In genomic region chr9:65293973-65294715, GRCm38 (mm10) we compare ENCODE assay signal across 8 mouse cellular contexts. TPM values are rescaled to one million over a fixed set of nuclear protein-coding genes. Genes with fewer than 3 reads are reported as not detected.
DNase-seq lines count a peak whose midpoint lies in the region; ATAC-seq and TF ChIP-seq lines count a peak whose summit lies in the region.

Clpx (plus strand) TSS chr9:65294260.

- peak within 1 kb of the TSS; percentile 81 for H3K27ac ChIP-seq in forebrain, embryonic 12.5 days
- peak within 1 kb of the TSS; percentile 97 for H3K27ac ChIP-seq in heart, postnatal 0 days (ENCODE audit: low read depth)
- H3K27ac ChIP-seq in liver, embryonic 16.5 days (ENCODE audit: low read length) = peak within 1 kb of the TSS; percentile 89
- H3K27ac ChIP-seq in neural tube, embryonic 13.5 days (replicated peaks) = peak within 1 kb of the TSS; percentile 87
- H3K27ac ChIP-seq in testis, adult 2 months (ENCODE audit: control insufficient read depth, insufficient read depth, low read depth, low read length) = peak within 1 kb of the TSS; percentile 99

- TF ChIP-seq POLR2A in testis, adult 2 months (IDR thresholded peaks at IDR 0.05; ENCODE audit: control insufficient read depth, low read depth, low read length) = peak; percentile 86

- no peaks in the 10 kb centered on the region for H3K27me3 ChIP-seq in E14TG2a.4 (ENCODE audit: insufficient read depth, low read length)
- no peaks in the 10 kb centered on the region for H3K27me3 ChIP-seq in forebrain, embryonic 12.5 days
- no peaks in the 10 kb centered on the region for H3K27me3 ChIP-seq in heart, postnatal 0 days (ENCODE audit: control insufficient read depth, insufficient read depth, low read length)
- no peaks in the 10 kb centered on the region for H3K27me3 ChIP-seq in liver, embryonic 16.5 days (ENCODE audit: control insufficient read depth, insufficient read depth, low read depth, low read length)
- H3K27me3 ChIP-seq in neural tube, embryonic 13.5 days = no peaks in the 10 kb centered on the region
- H3K27me3 ChIP-seq in testis, adult 2 months (ENCODE audit: control insufficient read depth, insufficient read depth, low read length) = no peaks in the 10 kb centered on the region

- peak; percentile 100 for DNase-seq in c-Kit-positive CD71-positive TER-119-positive erythroid progenitor cells, embryonic 14.5 days (ENCODE audit: low spot score)
- peak; percentile 99 for DNase-seq in heart, postnatal 0 days (ENCODE audit: low spot score)
- peak; percentile 98 to 99 for DNase-seq in kidney, postnatal 4 days

- no peak for TF ChIP-seq CTCF in E14TG2a.4 (conservative IDR thresholded peaks at IDR 0.05; ENCODE audit: low read length)
- peak; percentile 17; the same call in 1 of the 2 replicates for TF ChIP-seq CTCF in heart, postnatal 0 days (IDR thresholded peaks at IDR 0.05; ENCODE audit: low read depth)
- TF ChIP-seq CTCF in testis, adult 2 months (IDR thresholded peaks at IDR 0.05; ENCODE audit: control insufficient read depth, insufficient read depth, insufficient replicate concordance, low read depth, low read length) = 0 out of 2 replicates have a peak, but pooled peaks have one; percentile 10

- no peaks in the 10 kb centered on the region for H3K9me3 ChIP-seq in E14TG2a.4 (ENCODE audit: low read length)
- no peaks in the 10 kb centered on the region for H3K9me3 ChIP-seq in forebrain, embryonic 12.5 days
- no peaks in the 10 kb centered on the region for H3K9me3 ChIP-seq in heart, postnatal 0 days (replicated peaks; ENCODE audit: control insufficient read depth, low read length)
- H3K9me3 ChIP-seq in liver, embryonic 16.5 days (replicated peaks; ENCODE audit: control insufficient read depth, low read length) = no peaks in the 10 kb centered on the region
- H3K9me3 ChIP-seq in neural tube, embryonic 13.5 days = no peaks in the 10 kb centered on the region

- TF ChIP-seq EP300 in heart, postnatal 0 days (IDR thresholded peaks at IDR 0.05; ENCODE audit: low read depth) = peak; percentile 77; the same call in 1 of the 2 replicates

- peak within 1 kb of the TSS; percentile 75 for H3K4me2 ChIP-seq in forebrain, embryonic 12.5 days
- H3K4me2 ChIP-seq in heart, postnatal 0 days (ENCODE audit: low read depth, low read length) = peak within 1 kb of the TSS; percentile 76
- peak within 1 kb of the TSS; percentile 92 for H3K4me2 ChIP-seq in liver, embryonic 16.5 days (ENCODE audit: low read depth, low read length)
- H3K4me2 ChIP-seq in neural tube, embryonic 13.5 days = peak within 1 kb of the TSS; percentile 80

- peaks cover 11% of the 10 kb centered on the region for H3K36me3 ChIP-seq in E14TG2a.4 (ENCODE audit: insufficient read depth, low read length)
- peaks cover 12% of the 10 kb centered on the region for H3K36me3 ChIP-seq in forebrain, embryonic 12.5 days (replicated peaks)
- H3K36me3 ChIP-seq in heart, postnatal 0 days (replicated peaks; ENCODE audit: control insufficient read depth, insufficient read depth, low read length) = peaks cover 16% of the 10 kb centered on the region
- H3K36me3 ChIP-seq in liver, embryonic 16.5 days (ENCODE audit: control insufficient read depth, insufficient read depth) = no peaks in the 10 kb centered on the region
- H3K36me3 ChIP-seq in neural tube, embryonic 13.5 days = peaks cover 8% of the 10 kb centered on the region; the same call in 1 of the 2 replicates
- no peaks in the 10 kb centered on the region for H3K36me3 ChIP-seq in testis, adult 2 months (ENCODE audit: control insufficient read depth, insufficient read depth, low read length)

- H3K4me1 ChIP-seq in E14TG2a.4 (replicated peaks; ENCODE audit: low read depth, low read length) = peaks cover 15% of the 10 kb centered on the region
- peaks cover 21% of the 10 kb centered on the region for H3K4me1 ChIP-seq in forebrain, embryonic 12.5 days
- peaks cover 13% of the 10 kb centered on the region for H3K4me1 ChIP-seq in heart, postnatal 0 days (ENCODE audit: control insufficient read depth, insufficient read depth)
- peaks cover 19% of the 10 kb centered on the region for H3K4me1 ChIP-seq in liver, embryonic 16.5 days (ENCODE audit: control insufficient read depth, low read depth, low read length)
- peaks cover 31% of the 10 kb centered on the region for H3K4me1 ChIP-seq in neural tube, embryonic 13.5 days (replicated peaks)
- H3K4me1 ChIP-seq in testis, adult 2 months (ENCODE audit: control insufficient read depth, insufficient read depth, low read length) = no peaks in the 10 kb centered on the region

- ATAC-seq in forebrain, embryonic 12.5 days (ENCODE audit: low FRiP score) = peak; percentile 96
- ATAC-seq in heart, postnatal 0 days (ENCODE audit: insufficient read depth, low read depth) = peak; percentile 97
- peak; percentile 94 for ATAC-seq in liver, embryonic 16.5 days (ENCODE audit: low read depth)
- ATAC-seq in neural tube, embryonic 13.5 days (ENCODE audit: low read depth) = peak; percentile 98

- peak within 1 kb of the TSS; percentile 99 for H3K4me3 ChIP-seq in E14TG2a.4 (replicated peaks; ENCODE audit: low read length)
- peak within 1 kb of the TSS; percentile 94 for H3K4me3 ChIP-seq in forebrain, embryonic 12.5 days (replicated peaks)
- H3K4me3 ChIP-seq in heart, postnatal 0 days (ENCODE audit: low read depth, low read length) = peak within 1 kb of the TSS; percentile 95
- H3K4me3 ChIP-seq in liver, embryonic 16.5 days (ENCODE audit: low read depth, low read length) = peak within 1 kb of the TSS; percentile 97
- peak within 1 kb of the TSS; percentile 91 for H3K4me3 ChIP-seq in neural tube, embryonic 13.5 days
- H3K4me3 ChIP-seq in testis, adult 2 months (ENCODE audit: control insufficient read depth, low read depth, low read length) = peak within 1 kb of the TSS; percentile 100

- peak within 1 kb of the TSS; percentile 94 for H3K9ac ChIP-seq in forebrain, embryonic 12.5 days
- H3K9ac ChIP-seq in heart, postnatal 0 days (replicated peaks; ENCODE audit: low read depth, low read length) = peak within 1 kb of the TSS; percentile 97
- peak within 1 kb of the TSS; percentile 98 for H3K9ac ChIP-seq in liver, embryonic 16.5 days (ENCODE audit: low read depth, low read length)
- H3K9ac ChIP-seq in neural tube, embryonic 13.5 days = peak within 1 kb of the TSS; percentile 92

- WGBS in forebrain, embryonic 12.5 days = under 1% methylated on average over 71 of the region's 71 CpGs
- under 1% methylated on average over 68 of the region's 71 CpGs for WGBS in heart, postnatal 0 days
- under 1% methylated on average over 71 of the region's 71 CpGs for WGBS in liver, embryonic 16.5 days (ENCODE audit: insufficient replicate concordance)
- WGBS in neural tube, embryonic 13.5 days = under 1% methylated on average over 71 of the region's 71 CpGs

RNA-seq across cellular contexts. Expression of gene Clpx, which starts in this region (rescaled TPM):
- polyA plus RNA-seq in forebrain, embryonic 12.5 days (2016; fragmentation: Nextera tagmentation; extraction: Ambion mirVana) = 50.7 and 52.8 TPM in 2 replicates
- 37.4 and 37.8 TPM in 2 replicates for total RNA-seq in heart, postnatal 0 days (2014; rRNA removed; ENCODE audit: low replicate concordance)
- polyA plus RNA-seq in heart, postnatal 0 days (2015; fragmentation: Nextera tagmentation; extraction: Ambion mirVana) = 64.3 and 68.3 TPM in 2 replicates
- 41.6 and 42.2 TPM in 2 replicates for polyA plus RNA-seq in liver, embryonic 16.5 days (2015; fragmentation: Nextera tagmentation; extraction: Ambion mirVana)
- 42.9 and 43.6 TPM in 2 replicates for polyA plus RNA-seq in neural tube, embryonic 13.5 days (2015; fragmentation: Nextera tagmentation; extraction: Ambion mirVana)
- polyA plus RNA-seq in testis, adult 2 months (2012; rRNA removed) = 45.4 and 50.4 TPM in 2 replicates

Comparison
In these comparisons a context has a peak if more than half of its experiments do, and no peak if none do; other contexts are left out.
1. Peak in every context shown above with its lines: DNase-seq, ATAC-seq, H3K4me3 ChIP-seq and H3K27ac ChIP-seq.